Mouse (Mus musculus): ENCODE measurements around the gene Ahcyl1. TPM values are rescaled to one million over a fixed set of nuclear protein-coding genes. Genes with fewer than 3 reads are reported as not detected.

Ahcyl1 gene
- 30.2 TPM for polyA plus RNA-seq (2014; fragmentation: Illumina TruSeq; extraction: RNeasy Lipid Tissue Mini Kit (QIAGEN cat#74804); ENCODE audit: insufficient read depth, low read depth, low replicate concordance)

DNA sequence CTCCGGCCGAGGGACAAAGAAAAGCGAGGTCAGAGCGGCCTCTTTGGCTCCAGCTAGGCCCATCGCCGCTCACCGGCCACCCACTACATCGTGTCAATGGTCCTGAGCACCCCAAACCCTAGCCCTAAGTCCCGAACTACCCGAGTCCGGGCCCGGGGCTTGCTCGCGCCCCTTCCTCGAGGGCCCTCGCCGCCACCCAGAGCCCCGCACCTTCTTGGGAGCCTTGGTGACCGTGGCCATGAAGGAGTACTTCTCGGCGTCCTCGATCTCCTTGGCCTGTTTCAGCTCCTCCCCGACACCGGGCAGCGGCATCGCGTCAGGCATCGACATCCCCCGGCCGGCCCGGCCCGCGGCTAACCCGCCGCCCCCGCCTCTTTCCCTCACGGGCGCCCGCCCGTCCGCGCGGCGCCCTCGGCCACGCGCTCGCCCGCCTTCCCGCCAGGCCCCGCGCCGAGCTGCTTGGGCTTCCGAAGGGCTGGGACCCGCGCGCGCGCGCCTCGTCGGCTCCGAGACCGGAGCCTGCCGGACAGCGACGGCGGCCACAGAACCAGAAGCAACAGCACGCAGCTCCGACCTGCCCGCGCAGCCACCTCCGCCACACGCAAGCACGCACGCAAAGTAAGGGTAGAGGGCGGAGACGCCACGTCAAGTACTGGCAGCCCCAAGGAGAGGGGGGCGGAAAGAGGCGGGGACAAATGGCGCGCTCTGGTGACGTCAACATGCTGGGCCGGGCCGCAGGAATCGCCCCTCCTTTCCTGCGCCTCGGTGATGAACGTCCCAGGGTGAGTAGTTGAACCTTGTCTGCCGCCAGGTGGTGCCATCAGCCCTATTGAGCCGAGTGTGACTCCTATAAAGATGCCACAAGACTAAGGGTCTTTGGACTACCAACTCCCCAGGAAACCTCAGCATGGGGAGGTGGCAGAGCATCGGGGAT lies at the start of gene Ahcyl1:
Gene Ahcyl1 (minus strand): TSS at position 613 of the 934 bp plus-strand sequence.

DNA sequence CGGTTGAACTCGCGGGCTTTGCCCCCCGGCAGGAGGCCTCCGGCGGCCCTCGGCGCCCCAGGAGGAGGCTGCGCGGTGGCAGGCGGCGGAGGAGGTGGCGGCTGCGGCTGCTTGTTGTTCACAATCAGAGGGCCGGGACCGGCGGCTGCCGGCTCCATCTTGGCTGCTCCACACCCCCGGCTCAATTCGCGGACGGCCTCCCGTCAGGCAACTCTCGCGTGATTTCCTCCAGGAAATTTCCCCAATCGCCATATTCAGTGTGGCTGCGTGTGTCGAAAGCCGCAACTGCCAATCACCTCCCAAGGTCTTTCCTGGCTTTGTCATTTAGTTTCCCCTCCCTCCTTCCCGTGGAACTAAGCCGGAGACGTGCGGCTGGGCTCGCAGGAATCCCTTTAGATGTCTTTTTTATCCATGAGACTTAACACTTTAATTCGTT lies 64.8 kb downstream of the Ahcyl1 start, which contains the start of gene Strip1:
Gene Strip1 (minus strand): TSS at position 172 of the 436 bp plus-strand sequence.

DNA sequence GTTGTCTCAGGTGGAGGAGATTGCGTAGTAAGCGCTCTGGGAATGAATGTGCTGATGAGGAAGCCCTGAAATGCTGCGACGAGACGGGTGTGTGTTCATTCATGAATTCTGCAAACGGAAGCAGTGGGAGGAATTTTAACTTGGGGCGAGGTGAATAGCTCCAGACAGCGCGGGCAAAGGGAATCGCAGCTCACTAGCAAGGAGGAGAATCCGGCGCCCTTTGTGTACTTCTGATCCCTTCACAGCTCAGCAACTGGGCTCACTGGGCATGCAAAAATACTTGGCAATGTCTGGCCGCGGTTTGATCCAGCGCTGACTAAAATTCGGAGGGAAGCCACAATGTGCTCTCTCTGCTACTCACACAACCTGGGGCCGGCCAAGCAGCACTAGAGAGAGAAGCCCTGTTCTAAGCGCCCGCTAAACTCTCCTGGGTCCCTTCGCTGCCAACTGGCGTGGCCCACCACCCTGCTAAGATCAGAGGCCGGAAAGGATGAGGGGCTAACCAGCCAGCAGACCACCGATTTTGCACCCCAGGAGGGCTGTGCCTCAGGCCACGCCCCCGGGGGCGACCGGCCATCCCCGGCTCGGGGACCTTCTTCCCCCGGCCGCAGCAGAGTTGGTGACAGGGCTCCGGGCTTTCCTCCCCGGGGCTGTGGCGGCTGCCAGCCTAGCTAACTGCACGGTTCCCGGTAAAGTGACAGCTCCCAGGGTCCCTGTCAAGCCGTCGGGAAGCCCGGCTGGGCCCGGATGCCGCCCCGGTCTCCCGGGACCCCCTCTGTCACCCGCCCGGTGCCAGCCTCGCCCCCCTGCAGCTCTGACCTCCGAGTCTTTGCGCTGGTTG lies 65.5 kb downstream of the Ahcyl1 start, which contains the start of gene Gm10961:
Gene Gm10961 (plus strand): TSS at position 641 of the 841 bp plus-strand sequence.

Other genes starting within 250 kb of the Ahcyl1 start
- gene Kcnc4, start 237.0 kb downstream of the Ahcyl1 start, polyA plus RNA-seq (2014; fragmentation: Illumina TruSeq; extraction: RNeasy Lipid Tissue Mini Kit (QIAGEN cat#74804); ENCODE audit: insufficient read depth, low read depth, low replicate concordance), result 0.08 TPM
- gene Slc6a17, start 178.5 kb downstream of the Ahcyl1 start, polyA plus RNA-seq (2014; fragmentation: Illumina TruSeq; extraction: RNeasy Lipid Tissue Mini Kit (QIAGEN cat#74804); ENCODE audit: insufficient read depth, low read depth, low replicate concordance), result 0.85 TPM
- not detected for gene Ubl4b, start 141.5 kb downstream of the Ahcyl1 start, polyA plus RNA-seq (2014; fragmentation: Illumina TruSeq; extraction: RNeasy Lipid Tissue Mini Kit (QIAGEN cat#74804); ENCODE audit: insufficient read depth, low read depth, low replicate concordance)
- not detected for gene Alx3, start 101.5 kb downstream of the Ahcyl1 start, polyA plus RNA-seq (2014; fragmentation: Illumina TruSeq; extraction: RNeasy Lipid Tissue Mini Kit (QIAGEN cat#74804); ENCODE audit: insufficient read depth, low read depth, low replicate concordance)
- gene Gm10961, start 65.2 kb downstream of the Ahcyl1 start, polyA plus RNA-seq (2014; fragmentation: Illumina TruSeq; extraction: RNeasy Lipid Tissue Mini Kit (QIAGEN cat#74804); ENCODE audit: insufficient read depth, low read depth, low replicate concordance), result not detected
- 14.8 TPM for gene Strip1, start 64.9 kb downstream of the Ahcyl1 start, polyA plus RNA-seq (2014; fragmentation: Illumina TruSeq; extraction: RNeasy Lipid Tissue Mini Kit (QIAGEN cat#74804); ENCODE audit: insufficient read depth, low read depth, low replicate concordance)
- 14.3 TPM for gene Csf1, start 63.9 kb upstream of the Ahcyl1 start, polyA plus RNA-seq (2014; fragmentation: Illumina TruSeq; extraction: RNeasy Lipid Tissue Mini Kit (QIAGEN cat#74804); ENCODE audit: insufficient read depth, low read depth, low replicate concordance)
- not detected for gene Eps8l3, start 180.7 kb upstream of the Ahcyl1 start, polyA plus RNA-seq (2014; fragmentation: Illumina TruSeq; extraction: RNeasy Lipid Tissue Mini Kit (QIAGEN cat#74804); ENCODE audit: insufficient read depth, low read depth, low replicate concordance)
- 28.6 TPM for gene Gstm5, start 199.3 kb upstream of the Ahcyl1 start, polyA plus RNA-seq (2014; fragmentation: Illumina TruSeq; extraction: RNeasy Lipid Tissue Mini Kit (QIAGEN cat#74804); ENCODE audit: insufficient read depth, low read depth, low replicate concordance)
- 7.9 TPM for gene Gstm7, start 235.3 kb upstream of the Ahcyl1 start, polyA plus RNA-seq (2014; fragmentation: Illumina TruSeq; extraction: RNeasy Lipid Tissue Mini Kit (QIAGEN cat#74804); ENCODE audit: insufficient read depth, low read depth, low replicate concordance)
- 5.0 TPM for gene Gstm6, start 247.2 kb upstream of the Ahcyl1 start, polyA plus RNA-seq (2014; fragmentation: Illumina TruSeq; extraction: RNeasy Lipid Tissue Mini Kit (QIAGEN cat#74804); ENCODE audit: insufficient read depth, low read depth, low replicate concordance)

Data from lung, adult 10 weeks (tissue).